Mouse (Mus musculus): ENCODE measurements around the gene Elf2. TPM values are rescaled to one million over a fixed set of nuclear protein-coding genes. Genes with fewer than 3 reads are reported as not detected.

Elf2 gene
- polyA plus RNA-seq, 1 experiment from 2014 or later, result 50.3 TPM

GRCm38 (mm10) chr3:51213111-51213510 is 127.4 kb downstream of the Elf2 start:
- no peak for ATAC-seq
- Histone ChIP-seq H3K27me3 (no peaks in the 10 kb centered on the region), H3K4me3 (replicated peaks) (no peak overlapping the region), H3K4me1 (replicated peaks) (no peaks in the 10 kb centered on the region), H3K9me3 (peaks cover 4% of the 10 kb centered on the region; the same call in 1 of the 2 replicates), H3K9ac (replicated peaks) (no peak overlapping the region), H3K36me3 (no peaks in the 10 kb centered on the region), H3K4me2 (replicated peaks) (no peak overlapping the region), H3K27ac (no peak overlapping the region)
- WGBS, result 93% methylated on average over 3 of the region's 3 CpGs

- ATAC-seq, result no peak
- H3K27ac ChIP-seq, result no peak overlapping the region
- no peak overlapping the region for H3K9ac ChIP-seq (replicated peaks)
- H3K4me2 ChIP-seq (replicated peaks), result no peak overlapping the region
- H3K4me1 ChIP-seq (replicated peaks), result no peaks in the 10 kb centered on the region
- H3K9me3 ChIP-seq, result peaks cover 4% of the 10 kb centered on the region; the same call in 1 of the 2 replicates
- H3K27me3 ChIP-seq, result no peaks in the 10 kb centered on the region
- H3K36me3 ChIP-seq, result no peaks in the 10 kb centered on the region
- 64% methylated on average over 3 of the region's 3 CpGs for WGBS
- H3K4me3 ChIP-seq (replicated peaks), result no peak overlapping the region
These were observed 130.0 kb downstream of the Elf2 start for GRCm38 (mm10) chr3:51210485-51210884.

GRCm38 (mm10) chr3:51209503-51210314 is 130.8 kb downstream of the Elf2 start:
- H3K4me3 ChIP-seq (replicated peaks), result no peak overlapping the region
- no peak overlapping the region for H3K4me2 ChIP-seq (replicated peaks)
- ATAC-seq, result no peak
- peaks cover 4% of the 10 kb centered on the region; the same call in 1 of the 2 replicates for H3K9me3 ChIP-seq
- 89% methylated on average over 7 of the region's 7 CpGs for WGBS
- H3K4me1 ChIP-seq (replicated peaks), result no peaks in the 10 kb centered on the region
- H3K9ac ChIP-seq (replicated peaks), result no peak overlapping the region
- H3K27me3 ChIP-seq, result no peaks in the 10 kb centered on the region
- no peaks in the 10 kb centered on the region for H3K36me3 ChIP-seq
- no peak overlapping the region for H3K27ac ChIP-seq

GRCm38 (mm10) chr3:51208633-51209032 is 131.8 kb downstream of the Elf2 start:
- H3K27ac ChIP-seq, result no peak overlapping the region
- ATAC-seq, result no peak
- WGBS, result 46% methylated on average over 5 of the region's 5 CpGs
- H3K4me1 ChIP-seq (replicated peaks), result no peaks in the 10 kb centered on the region
- no peaks in the 10 kb centered on the region for H3K36me3 ChIP-seq
- H3K9ac ChIP-seq (replicated peaks), result no peak overlapping the region
- H3K4me3 ChIP-seq (replicated peaks), result no peak overlapping the region
- no peak overlapping the region for H3K4me2 ChIP-seq (replicated peaks)
- peaks cover 4% of the 10 kb centered on the region; the same call in 1 of the 2 replicates for H3K9me3 ChIP-seq
- no peaks in the 10 kb centered on the region for H3K27me3 ChIP-seq

- Histone ChIP-seq H3K4me1 (replicated peaks) (no peaks in the 10 kb centered on the region), H3K36me3 (no peaks in the 10 kb centered on the region), H3K27me3 (no peaks in the 10 kb centered on the region), H3K4me3 (replicated peaks) (no peak overlapping the region), H3K4me2 (replicated peaks) (no peak overlapping the region), H3K27ac (no peak overlapping the region), H3K9ac (replicated peaks) (no peak overlapping the region), H3K9me3 (peaks cover 4% of the 10 kb centered on the region; the same call in 1 of the 2 replicates)
- no peak for ATAC-seq
- WGBS, result 78% methylated on average over 7 of the region's 7 CpGs
These were observed 133.9 kb downstream of the Elf2 start for GRCm38 (mm10) chr3:51206521-51206920.

- no peak overlapping the region for H3K4me3 ChIP-seq (replicated peaks)
- no peaks in the 10 kb centered on the region for H3K4me1 ChIP-seq (replicated peaks)
- no peak for ATAC-seq
- no peak overlapping the region for H3K9ac ChIP-seq (replicated peaks)
- no peak overlapping the region for H3K4me2 ChIP-seq (replicated peaks)
- no peaks in the 10 kb centered on the region for H3K36me3 ChIP-seq
- WGBS, result 88% methylated on average over 14 of the region's 14 CpGs
- no peak overlapping the region for H3K27ac ChIP-seq
- no peaks in the 10 kb centered on the region for H3K9me3 ChIP-seq
- H3K27me3 ChIP-seq, result no peaks in the 10 kb centered on the region
These were observed 135.6 kb downstream of the Elf2 start for GRCm38 (mm10) chr3:51204897-51205296.

GRCm38 (mm10) chr3:51204441-51204840 is 136.0 kb downstream of the Elf2 start:
- 87% methylated on average over 5 of the region's 5 CpGs for WGBS

GRCm38 (mm10) chr3:51203906-51204305 is 136.6 kb downstream of the Elf2 start:
- WGBS, result 92% methylated on average over 6 of the region's 6 CpGs
- H3K4me2 ChIP-seq (replicated peaks), result no peak overlapping the region
- ATAC-seq, result no peak

More at GRCm38 (mm10) chr3:51204441-51204840, 136.0 kb downstream of the Elf2 start:
- H3K9me3 ChIP-seq, result no peaks in the 10 kb centered on the region
- no peak overlapping the region for H3K4me3 ChIP-seq (replicated peaks)
- no peak overlapping the region for H3K9ac ChIP-seq (replicated peaks)
- no peaks in the 10 kb centered on the region for H3K27me3 ChIP-seq
- H3K4me1 ChIP-seq (replicated peaks), result no peaks in the 10 kb centered on the region
- no peak overlapping the region for H3K27ac ChIP-seq
- H3K4me2 ChIP-seq (replicated peaks), result no peak overlapping the region
- no peaks in the 10 kb centered on the region for H3K36me3 ChIP-seq
- no peak for ATAC-seq

More at GRCm38 (mm10) chr3:51203906-51204305, 136.6 kb downstream of the Elf2 start:
- H3K4me1 ChIP-seq (replicated peaks), result no peaks in the 10 kb centered on the region
- no peaks in the 10 kb centered on the region for H3K9me3 ChIP-seq
- no peak overlapping the region for H3K9ac ChIP-seq (replicated peaks)
- H3K27ac ChIP-seq, result no peak overlapping the region
- no peak overlapping the region for H3K4me3 ChIP-seq (replicated peaks)
- H3K27me3 ChIP-seq, result no peaks in the 10 kb centered on the region
- H3K36me3 ChIP-seq, result no peaks in the 10 kb centered on the region

Small RNA genes within 50 kb of the gene (microRNA-seq; reads per million reads assigned to microRNA genes)
- gene Gm24282, result not detected

Other genes starting within 250 kb of the Elf2 start
- gene Noct, start 116.2 kb downstream of the Elf2 start, polyA plus RNA-seq (2015; fragmentation: Nextera tagmentation; extraction: Ambion mirVana), result 15.3 and 17.8 TPM in 2 replicates
- 5.6 and 12.0 TPM in 2 replicates for gene Mgarp, start 56.1 kb upstream of the Elf2 start, polyA plus RNA-seq (2015; fragmentation: Nextera tagmentation; extraction: Ambion mirVana)
- gene Ndufc1, start 68.3 kb upstream of the Elf2 start, polyA plus RNA-seq (2015; fragmentation: Nextera tagmentation; extraction: Ambion mirVana), result 772 and 835 TPM in 2 replicates
- gene Naa15, start 74.5 kb upstream of the Elf2 start, polyA plus RNA-seq (2015; fragmentation: Nextera tagmentation; extraction: Ambion mirVana), result 56.4 and 63.7 TPM in 2 replicates
- 21.9 and 22.0 TPM in 2 replicates for gene Rab33b, start 143.3 kb upstream of the Elf2 start, polyA plus RNA-seq (2015; fragmentation: Nextera tagmentation; extraction: Ambion mirVana)
- 4.6 TPM in 2 replicates for gene Setd7, start 220.2 kb upstream of the Elf2 start, polyA plus RNA-seq (2015; fragmentation: Nextera tagmentation; extraction: Ambion mirVana)

Data from midbrain, embryonic 13.5 days (tissue).